Mouse (Mus musculus): ENCODE data around the gene Tns4. TPM values are rescaled to one million over a fixed set of nuclear protein-coding genes. Genes with fewer than 3 reads are reported as not detected.

Tns4 gene
- polyA plus RNA-seq, 1 experiment from 2014 or later = 0.11 TPM

Other genes starting within 250 kb of the Tns4 start
- gene Wipf2, start 225.7 kb downstream of the Tns4 start, polyA plus RNA-seq (2016; fragmentation: Nextera tagmentation; extraction: Ambion mirVana) = 3.0 and 3.3 TPM in 2 replicates
- gene Cdc6, start 181.5 kb downstream of the Tns4 start, polyA plus RNA-seq (2016; fragmentation: Nextera tagmentation; extraction: Ambion mirVana) = 27.0 and 27.7 TPM in 2 replicates
- gene Rara, start 161.5 kb downstream of the Tns4 start, polyA plus RNA-seq (2016; fragmentation: Nextera tagmentation; extraction: Ambion mirVana) = 33.8 and 35.1 TPM in 2 replicates
- gene Gjd3, start 106.3 kb downstream of the Tns4 start, polyA plus RNA-seq (2016; fragmentation: Nextera tagmentation; extraction: Ambion mirVana) = 3.5 and 3.9 TPM in 2 replicates
- gene Top2a, start 65.1 kb downstream of the Tns4 start, polyA plus RNA-seq (2016; fragmentation: Nextera tagmentation; extraction: Ambion mirVana) = 196 and 201 TPM in 2 replicates
- gene Igfbp4, start 48.1 kb downstream of the Tns4 start, polyA plus RNA-seq (2016; fragmentation: Nextera tagmentation; extraction: Ambion mirVana) = 371 and 382 TPM in 2 replicates
- gene Ccr7, start 65.8 kb upstream of the Tns4 start, polyA plus RNA-seq (2016; fragmentation: Nextera tagmentation; extraction: Ambion mirVana) = 0.08 TPM in 1 of 2 replicates, not detected in the other
- gene Smarce1, start 141.7 kb upstream of the Tns4 start, polyA plus RNA-seq (2016; fragmentation: Nextera tagmentation; extraction: Ambion mirVana) = 178 and 181 TPM in 2 replicates
- 1.6 TPM in 2 replicates for gene Krt222, start 154.8 kb upstream of the Tns4 start, polyA plus RNA-seq (2016; fragmentation: Nextera tagmentation; extraction: Ambion mirVana)
- not detected in 2 replicates for gene Krt24, start 196.0 kb upstream of the Tns4 start, polyA plus RNA-seq (2016; fragmentation: Nextera tagmentation; extraction: Ambion mirVana)
- not detected in 2 replicates for gene Krt25, start 233.6 kb upstream of the Tns4 start, polyA plus RNA-seq (2016; fragmentation: Nextera tagmentation; extraction: Ambion mirVana)
- gene Krt26, start 248.7 kb upstream of the Tns4 start, polyA plus RNA-seq (2016; fragmentation: Nextera tagmentation; extraction: Ambion mirVana) = not detected in 2 replicates

Measured in heart, embryonic 12.5 days (tissue).